Mouse (Mus musculus): ENCODE measurements around the gene Clspn. TPM values are rescaled to one million over a fixed set of nuclear protein-coding genes. Genes with fewer than 3 reads are reported as not detected.

Clspn gene
- total RNA-seq, 4 experiments from 2014 or later: 0.44 to 1.8 (median 1.0) TPM

DNA sequence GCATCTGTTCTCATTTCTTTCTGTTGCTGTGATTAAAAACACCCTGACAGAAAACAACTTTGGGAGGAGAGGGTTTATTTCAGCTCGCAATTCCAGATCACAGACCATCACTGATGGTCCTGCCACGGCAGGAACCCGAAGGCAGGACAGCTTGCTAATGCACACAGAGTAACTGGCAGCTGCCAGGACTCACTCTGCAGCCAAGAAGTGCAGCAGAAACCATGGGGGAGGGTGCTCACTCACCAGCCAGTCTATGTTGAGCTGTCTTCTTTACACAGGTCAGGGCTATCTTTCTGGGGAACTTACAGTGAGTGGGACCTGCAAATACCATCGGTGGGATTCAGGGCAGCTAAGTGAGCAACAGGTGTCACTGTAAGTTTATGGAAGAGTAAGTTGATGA lies 80.7 kb downstream of the Clspn start:
- DNase-seq: no peak

DNA sequence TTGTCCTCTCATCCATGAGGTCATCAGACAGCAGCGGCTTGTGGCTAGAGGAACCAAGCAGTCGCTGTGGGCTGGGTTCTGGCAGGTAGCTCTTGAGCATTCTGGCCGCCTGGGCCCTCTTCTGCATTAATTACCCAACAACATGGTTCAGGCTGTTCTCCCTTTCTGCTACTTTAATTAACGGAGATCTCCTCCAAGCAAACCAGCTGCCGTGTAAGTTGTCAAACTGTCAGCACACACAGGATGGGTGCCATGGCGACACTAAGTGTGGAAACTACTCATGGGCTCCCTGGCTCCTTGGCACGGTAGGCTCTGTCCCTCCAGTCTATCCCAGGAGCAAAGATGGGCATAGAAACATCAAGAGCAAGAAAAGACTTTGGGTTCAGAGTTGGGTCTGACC lies 82.6 kb downstream of the Clspn start:
- DNase-seq: no peak

DNA sequence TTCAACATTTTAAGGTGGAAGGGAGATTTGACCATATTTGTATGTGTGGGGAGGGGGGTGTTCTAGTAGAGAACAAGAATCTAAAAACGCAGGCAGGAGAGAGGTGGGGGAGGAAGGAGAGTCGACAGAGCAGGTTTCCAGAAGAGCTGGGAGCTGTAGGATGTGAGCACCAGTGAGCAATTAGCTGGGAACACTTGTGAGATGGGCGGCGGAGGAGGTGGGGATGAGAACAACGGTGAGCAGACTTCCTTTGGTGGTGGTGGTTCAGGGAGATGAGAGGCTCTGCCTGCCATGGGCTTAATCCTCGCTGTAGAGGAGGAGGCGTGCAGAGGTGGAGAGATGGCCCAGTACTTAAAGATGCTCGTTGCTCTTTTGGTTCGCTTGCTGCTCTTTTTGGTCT lies 85.2 kb downstream of the Clspn start:
- no peak for DNase-seq

Small RNAs within 50 kb of the gene (microRNA-seq; reads per million reads assigned to microRNA genes)
- 0 reads per million in 2 experiments for gene Mir7119

Other genes with a start within 250 kb of the Clspn start
- 10 to 100 TPM; 35.8 to 37.8 (median 37.2) TPM for gene Adprhl2, start 235.2 kb upstream of the Clspn start, total RNA-seq (2022)
- 1 to 10 TPM; 1.5 to 6.3 (median 5.2) TPM for gene Tekt2, start 231.2 kb upstream of the Clspn start, total RNA-seq (2022)
- 10 to 100 TPM; 17.7 to 32.3 (median 24.6) TPM for gene Ago3, start 127.4 kb upstream of the Clspn start, total RNA-seq (2022)
- 10 to 100 TPM; 40.4 to 47.4 (median 45.4) TPM for gene Ago1, start 88.4 kb upstream of the Clspn start, total RNA-seq (2022)
- 1 to 10 TPM; 4.9 to 9.2 (median 7.6) TPM for gene Ago4, start 23.5 kb upstream of the Clspn start, total RNA-seq (2022)
- 10 to 100 TPM; 17.6 to 23.7 (median 20.0) TPM for gene 5730409E04Rik, start 52.9 kb downstream of the Clspn start, total RNA-seq (2022)
- 100 to 1,000 TPM; 122 to 151 (median 135) TPM for gene Psmb2, start 120.7 kb downstream of the Clspn start, total RNA-seq (2022)
- not detected for gene Tfap2e, start 179.3 kb downstream of the Clspn start, total RNA-seq (2022)
- 10 to 100 TPM; 34.5 to 45.6 (median 42.7) TPM for gene Ncdn, start 196.5 kb downstream of the Clspn start, total RNA-seq (2022)
- gene AU040320, start 196.6 kb downstream of the Clspn start, total RNA-seq (2022): 10 to 100 TPM; 49.5 to 65.4 (median 54.9) TPM